ENCODE assay signal across 13 mouse cellular contexts in the genomic region with DNA sequence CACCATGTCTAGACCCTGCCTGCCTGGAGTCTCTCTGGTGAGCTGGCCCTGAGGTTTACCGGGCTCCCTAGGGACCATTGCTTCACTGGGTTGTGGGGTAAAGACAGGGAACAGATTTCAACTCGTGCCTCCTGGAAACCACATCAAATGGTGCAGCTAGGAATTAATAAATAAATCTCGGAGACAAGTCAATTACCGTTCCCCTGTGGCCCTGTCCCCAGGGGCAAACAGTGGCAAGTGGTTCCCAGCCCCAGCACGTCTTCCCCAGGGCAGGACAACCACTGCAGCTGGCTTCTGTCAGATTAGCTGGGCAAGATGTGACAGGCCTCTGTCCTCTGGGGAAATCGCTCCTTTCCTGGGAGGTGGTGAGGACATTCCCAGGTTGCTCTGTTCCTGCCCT. TPM values are rescaled to one million over a fixed set of nuclear protein-coding genes. Genes with fewer than 3 reads are reported as not detected.
DNase-seq lines count a peak whose midpoint lies in the region; ATAC-seq and TF ChIP-seq lines count a peak whose summit lies in the region.
"Had no signal": no experiment of that assay in that cellular context is flagged by ENCODE, and none has a peak within 500 bp of the region (broad histone marks: within the 10 kb centered on the region; RNA-seq: fewer than 3 reads in every experiment).

No protein-coding gene starts in this region.

- H3ac ChIP-seq in C2C12 (ENCODE audit: control insufficient read depth, insufficient read length, low read depth): no peak overlapping the region

- no peak for TF ChIP-seq CTCF in hindbrain, postnatal 0 days (IDR thresholded peaks at IDR 0.05; ENCODE audit: low read depth)
- no peak for TF ChIP-seq CTCF in C2C12 (IDR thresholded peaks at IDR 0.05; ENCODE audit: control insufficient read depth, insufficient read depth, insufficient read length)

- no peaks in the 10 kb centered on the region for H3K79me2 ChIP-seq in C2C12 (ENCODE audit: control insufficient read depth, insufficient read depth)

- WGBS in hindbrain, embryonic 12.5 days: 46% methylated on average over 6 of the region's 6 CpGs
- 53% methylated on average over 6 of the region's 6 CpGs for WGBS in hindbrain, postnatal 0 days
- WGBS in embryonic facial prominence, embryonic 11.5 days: 41% methylated on average over 6 of the region's 6 CpGs
- WGBS in limb, embryonic 15.5 days: 26% methylated on average over 6 of the region's 6 CpGs

- DNase-seq in hindbrain, postnatal 0 days (ENCODE audit: low spot score): no peak
- DNase-seq in embryonic facial prominence, embryonic 11.5 days (ENCODE audit: low spot score): peak; percentile 30
- no peak for DNase-seq in embryo, embryonic 10.5 days (ENCODE audit: low spot score)
- no peak for DNase-seq in ovary, adult 18-20 months (ENCODE audit: low spot score)
- DNase-seq: cerebellum, adult 11 months; kidney, adult 11 months had no signal

- no peaks in the 10 kb centered on the region for H3K9me3 ChIP-seq in hindbrain, embryonic 12.5 days (replicated peaks)
- no peaks in the 10 kb centered on the region for H3K9me3 ChIP-seq in hindbrain, postnatal 0 days (ENCODE audit: low read length)
- H3K9me3 ChIP-seq in embryonic facial prominence, embryonic 11.5 days (replicated peaks; ENCODE audit: control insufficient read depth, low read length): no peaks in the 10 kb centered on the region
- no peaks in the 10 kb centered on the region for H3K9me3 ChIP-seq in limb, embryonic 15.5 days
- H3K9me3 ChIP-seq: heart, embryonic 15.5 days; midbrain, embryonic 13.5 days had no signal

- no peaks in the 10 kb centered on the region for H3K79me3 ChIP-seq in C2C12 (ENCODE audit: low read depth)

- H3K36me3 ChIP-seq in hindbrain, embryonic 12.5 days: no peaks in the 10 kb centered on the region
- H3K36me3 ChIP-seq in hindbrain, postnatal 0 days (ENCODE audit: insufficient read depth, low read length): no peaks in the 10 kb centered on the region
- no peaks in the 10 kb centered on the region for H3K36me3 ChIP-seq in C2C12 (ENCODE audit: control insufficient read depth, insufficient read depth)
- H3K36me3 ChIP-seq in embryonic facial prominence, embryonic 11.5 days (replicated peaks; ENCODE audit: control insufficient read depth, insufficient read depth, low read depth, low read length): no peaks in the 10 kb centered on the region
- no peaks in the 10 kb centered on the region for H3K36me3 ChIP-seq in limb, embryonic 15.5 days
- H3K36me3 ChIP-seq: heart, embryonic 15.5 days; midbrain, embryonic 13.5 days had no signal

- H3K27ac ChIP-seq in hindbrain, embryonic 12.5 days: 0 out of 2 replicates have a peak overlapping the region, but pooled peaks have one; percentile 23
- no peak overlapping the region for H3K27ac ChIP-seq in hindbrain, postnatal 0 days
- no peak overlapping the region for H3K27ac ChIP-seq in embryonic facial prominence, embryonic 11.5 days (replicated peaks; ENCODE audit: low read depth, low read length)
- peak overlapping the region; percentile 79 for H3K27ac ChIP-seq in limb, embryonic 15.5 days
- H3K27ac ChIP-seq: heart, embryonic 15.5 days; layer of hippocampus, adult 2 months; midbrain, embryonic 13.5 days had no signal

- no peak overlapping the region for H3K4me3 ChIP-seq in hindbrain, embryonic 12.5 days
- H3K4me3 ChIP-seq in hindbrain, postnatal 0 days (ENCODE audit: low read length): no peak overlapping the region
- H3K4me3 ChIP-seq in C2C12 (ENCODE audit: insufficient read depth, poor library complexity, severe bottlenecking): no peak overlapping the region
- H3K4me3 ChIP-seq in embryonic facial prominence, embryonic 11.5 days (ENCODE audit: low read depth, low read length): no peak overlapping the region
- H3K4me3 ChIP-seq in limb, embryonic 15.5 days: no peak overlapping the region
- H3K4me3 ChIP-seq: heart, embryonic 15.5 days; layer of hippocampus, adult 2 months; midbrain, embryonic 13.5 days had no signal

- no peak overlapping the region for H3K9ac ChIP-seq in hindbrain, embryonic 12.5 days
- H3K9ac ChIP-seq in hindbrain, postnatal 0 days (replicated peaks; ENCODE audit: low read length): no peak overlapping the region
- no peak overlapping the region for H3K9ac ChIP-seq in embryonic facial prominence, embryonic 11.5 days (replicated peaks; ENCODE audit: low read length)
- no peak overlapping the region for H3K9ac ChIP-seq in limb, embryonic 15.5 days
- H3K9ac ChIP-seq: heart, embryonic 15.5 days; midbrain, embryonic 13.5 days had no signal

- no peak for ATAC-seq in hindbrain, embryonic 12.5 days (ENCODE audit: low FRiP score)
- ATAC-seq in hindbrain, postnatal 0 days: no peak
- ATAC-seq in embryonic facial prominence, embryonic 11.5 days (replicated peaks; ENCODE audit: insufficient number of reproducible peaks, low FRiP score, low TSS enrichment, low read depth): 0 out of 2 replicates have a peak, but pooled peaks have one; percentile 12
- no peak for ATAC-seq in limb, embryonic 15.5 days (ENCODE audit: insufficient number of reproducible peaks, low FRiP score, low TSS enrichment, low read depth)
- ATAC-seq: midbrain, embryonic 13.5 days had no signal

- peaks cover 9% of the 10 kb centered on the region; the same call in 1 of the 2 replicates for H3K4me1 ChIP-seq in hindbrain, embryonic 12.5 days
- H3K4me1 ChIP-seq in hindbrain, postnatal 0 days (ENCODE audit: insufficient read depth, low read length): no peaks in the 10 kb centered on the region
- H3K4me1 ChIP-seq in embryonic facial prominence, embryonic 11.5 days (ENCODE audit: control insufficient read depth, insufficient read depth, low read length): peaks cover 9% of the 10 kb centered on the region
- H3K4me1 ChIP-seq in limb, embryonic 15.5 days: peaks cover 46% of the 10 kb centered on the region
- H3K4me1 ChIP-seq: midbrain, embryonic 13.5 days had no signal

- no peak overlapping the region for H3K4me2 ChIP-seq in hindbrain, embryonic 12.5 days (replicated peaks)
- no peak overlapping the region for H3K4me2 ChIP-seq in hindbrain, postnatal 0 days (ENCODE audit: low read depth, low read length)
- no peak overlapping the region for H3K4me2 ChIP-seq in embryonic facial prominence, embryonic 11.5 days (ENCODE audit: low read depth, low read length)
- no peak overlapping the region for H3K4me2 ChIP-seq in limb, embryonic 15.5 days
- H3K4me2 ChIP-seq: heart, embryonic 15.5 days; midbrain, embryonic 13.5 days had no signal

- H3K27me3 ChIP-seq in hindbrain, embryonic 12.5 days: no peaks in the 10 kb centered on the region
- no peaks in the 10 kb centered on the region for H3K27me3 ChIP-seq in hindbrain, postnatal 0 days (ENCODE audit: insufficient read depth, low read length)
- peaks cover 12% of the 10 kb centered on the region for H3K27me3 ChIP-seq in C2C12 (ENCODE audit: control insufficient read depth, insufficient read depth, insufficient read length)
- no peaks in the 10 kb centered on the region for H3K27me3 ChIP-seq in embryonic facial prominence, embryonic 11.5 days (ENCODE audit: control insufficient read depth, insufficient read depth, low read length)
- no peaks in the 10 kb centered on the region for H3K27me3 ChIP-seq in limb, embryonic 15.5 days
- H3K27me3 ChIP-seq: heart, embryonic 15.5 days; midbrain, embryonic 13.5 days had no signal

TF ChIP-seq in C2C12, 6 proteins besides CTCF, POLR2A, EP300 and RAD21:
- TF ChIP-seq MYOD1 (IDR thresholded peaks at IDR 0.05; ENCODE audit: control insufficient read depth, insufficient read length, low read depth): peak; percentile 63
- no peak for TF ChIP-seq MYOG (IDR thresholded peaks at IDR 0.05; ENCODE audit: control insufficient read depth, extremely low read depth, insufficient read length)
- TF ChIP-seq CEBPB (IDR thresholded peaks at IDR 0.05; ENCODE audit: low read depth): peak; percentile 90
- no peak for TF ChIP-seq USF1 (IDR thresholded peaks at IDR 0.05; ENCODE audit: low read depth)
- TF ChIP-seq MAX (IDR thresholded peaks at IDR 0.05): peak; percentile 21
- TF ChIP-seq FOSL1 (IDR thresholded peaks at IDR 0.05; ENCODE audit: insufficient read depth, low read length, poor library complexity, severe bottlenecking): no peak

RNA-seq across cellular contexts. Expression of gene Haao, which starts 54.3 kb away (rescaled TPM):
- 0.30 TPM in 1 of 2 replicates, not detected in the other for polyA plus RNA-seq in hindbrain, embryonic 12.5 days (2016; fragmentation: Nextera tagmentation; extraction: Ambion mirVana)
- total RNA-seq in hindbrain, postnatal 0 days (2014; rRNA removed): 0.65 and 1.3 TPM in 2 replicates
- 0.28 and 0.76 TPM in 2 replicates for polyA plus RNA-seq in hindbrain, postnatal 0 days (2015; fragmentation: Nextera tagmentation; extraction: Ambion mirVana)
- polyA plus RNA-seq in C2C12 (2012; fragmentation: generic; extraction: Trizol): not detected
- polyA plus RNA-seq in embryonic facial prominence, embryonic 11.5 days (2014; fragmentation: Nextera tagmentation; extraction: Ambion mirVana): 0.31 and 0.39 TPM in 2 replicates
- polyA plus RNA-seq in limb, embryonic 15.5 days (2015; fragmentation: Nextera tagmentation; extraction: Ambion mirVana): 1.4 and 2.2 TPM in 2 replicates
- total RNA-seq: layer of hippocampus, adult 2 months; left cerebral cortex, postnatal 25 days had no signal

Comparison
In these comparisons a context has a peak if more than half of its experiments do, and no peak if none do; other contexts are left out.
1. H3K27ac ChIP-seq: peak in hindbrain, embryonic 12.5 days (single experiment) and limb, embryonic 15.5 days (single experiment); none in hindbrain, postnatal 0 days (single experiment) and embryonic facial prominence, embryonic 11.5 days (single experiment).